Mouse (Mus musculus) layer of hippocampus, adult 11-12 months (tissue): Measurements from ENCODE around the gene Ddit4.

Source experiments
- DNase-seq: peaks from one replicate; pipeline ENCODE4 v3.0.0; 2022; ENCODE audit warnings: low spot score

Ddit4 gene

GRCm38 (mm10) chr10:59948363-59949254 is 3.0 kb downstream of the Ddit4 start:
- DNase-seq = no peak

DNA sequence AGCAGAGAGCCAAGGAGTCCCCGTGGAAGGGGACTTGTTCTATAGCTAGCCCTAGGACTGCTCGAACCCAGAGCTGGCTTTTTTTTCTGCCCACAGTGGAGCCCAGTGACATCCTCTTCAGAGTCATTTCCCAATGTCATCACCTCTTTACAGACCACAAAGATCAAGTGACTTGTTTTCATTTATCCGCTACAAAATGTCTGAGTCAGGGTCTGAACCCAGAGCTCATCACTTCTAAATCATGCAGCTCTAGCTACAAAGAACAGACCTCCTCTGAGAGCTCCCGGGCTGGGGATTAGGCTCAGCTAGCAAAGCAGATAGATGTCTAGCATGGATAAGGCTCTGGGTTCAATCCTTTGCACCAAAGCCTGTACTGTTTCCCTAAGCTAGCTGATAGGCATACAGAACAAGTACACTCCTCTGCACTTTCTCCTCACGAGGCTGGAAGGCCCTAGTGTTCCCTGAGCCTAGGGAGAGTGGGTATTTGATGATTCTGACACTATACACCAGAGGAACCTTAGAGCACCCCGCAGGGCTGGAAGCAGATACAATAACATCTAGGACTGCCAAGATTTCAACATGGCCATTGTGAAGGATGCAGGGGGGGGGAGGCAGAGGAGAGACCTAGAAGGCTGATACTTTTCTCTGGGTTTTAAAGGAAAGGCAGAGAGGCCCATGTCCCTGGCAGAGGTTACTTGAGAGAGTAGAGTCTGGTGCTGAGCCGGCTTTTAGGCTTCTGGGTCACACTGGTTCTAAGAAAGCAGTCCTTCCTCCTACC is 4.1 kb downstream of the Ddit4 start:
- no peak for DNase-seq

DNA sequence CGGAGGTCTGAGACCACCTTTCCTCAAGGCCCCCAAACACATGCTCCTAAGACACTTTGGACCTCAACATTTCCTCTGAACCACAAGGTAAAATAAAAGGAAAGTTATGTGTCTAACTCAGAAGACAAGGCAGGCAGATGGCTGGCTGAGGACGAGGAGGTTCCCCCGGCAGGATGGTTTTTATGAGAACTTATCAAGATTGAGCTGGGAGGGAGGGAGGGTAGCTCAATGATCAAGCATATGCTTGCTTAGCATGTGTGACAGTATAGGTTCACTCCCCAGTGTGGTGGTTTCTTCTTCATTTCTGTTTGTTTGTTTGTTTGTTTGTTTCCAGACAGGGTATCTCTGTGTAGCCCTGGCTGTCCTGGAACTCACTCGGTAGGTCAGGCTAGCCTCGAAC is 5.3 kb downstream of the Ddit4 start:
- DNase-seq = no peak

- no peak for DNase-seq
Measured at GRCm38 (mm10) chr10:59945416-59945815, 6.2 kb downstream of the Ddit4 start.

GRCm38 (mm10) chr10:59943421-59943989 is 8.1 kb downstream of the Ddit4 start:
- peak; percentile 83 for DNase-seq

DNA sequence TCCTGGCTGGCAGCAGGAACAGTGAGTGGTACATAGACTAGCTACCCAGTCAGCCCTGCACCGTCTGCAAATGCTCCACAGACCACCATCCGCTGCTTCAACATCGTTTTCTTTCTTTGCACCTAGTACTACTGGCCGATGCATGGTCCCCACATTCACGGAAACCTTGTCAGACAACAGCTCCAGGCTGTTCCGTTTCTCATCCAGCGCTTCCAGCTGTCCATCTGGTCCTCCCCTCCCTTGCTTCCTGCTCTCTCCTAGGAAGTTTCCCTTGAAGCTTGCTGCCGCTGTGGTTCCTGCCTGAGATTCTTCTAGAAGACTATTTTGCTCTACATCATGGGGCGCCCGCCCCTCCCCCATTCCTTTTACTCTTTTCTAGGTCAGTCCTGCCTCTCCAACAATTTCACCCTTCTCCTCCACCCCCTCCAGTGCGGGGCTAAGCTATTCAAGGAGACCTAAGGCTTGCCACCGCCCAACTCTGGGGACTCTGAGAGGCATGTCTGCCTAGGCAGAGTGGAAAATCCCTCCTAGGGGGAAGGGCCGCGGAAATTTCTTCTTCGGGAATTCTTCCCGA is 8.7 kb downstream of the Ddit4 start:
- DNase-seq = peak; percentile 77

DNA sequence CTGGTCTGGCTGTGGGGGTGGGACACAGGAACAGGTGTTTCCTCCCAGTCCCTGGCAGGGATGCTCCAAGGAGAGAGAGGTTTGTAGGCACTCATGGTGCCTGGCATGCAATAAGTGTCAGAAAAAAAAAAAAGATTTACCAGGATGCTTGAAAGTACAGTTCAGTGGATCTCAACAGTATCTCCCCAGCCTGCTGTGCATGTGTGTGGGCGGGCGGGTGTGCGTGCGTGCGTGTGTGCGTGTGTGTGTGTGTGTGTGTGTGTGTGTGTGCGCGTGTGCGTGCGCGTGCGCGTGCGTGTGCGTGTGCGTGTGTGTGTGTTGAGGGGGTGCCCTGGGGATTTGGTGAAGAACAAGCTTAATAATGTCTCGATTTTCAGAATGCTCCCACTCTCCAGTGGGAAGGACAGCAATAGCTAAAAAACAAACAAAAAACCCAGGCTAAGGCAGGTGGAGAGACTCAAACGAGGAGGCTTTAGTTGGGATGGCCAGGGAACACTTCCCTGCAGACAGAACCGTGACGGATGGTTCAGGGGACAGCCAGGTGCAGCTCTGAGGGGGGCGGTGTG is 9.3 kb downstream of the Ddit4 start:
- peak; percentile 59 for DNase-seq

DNA sequence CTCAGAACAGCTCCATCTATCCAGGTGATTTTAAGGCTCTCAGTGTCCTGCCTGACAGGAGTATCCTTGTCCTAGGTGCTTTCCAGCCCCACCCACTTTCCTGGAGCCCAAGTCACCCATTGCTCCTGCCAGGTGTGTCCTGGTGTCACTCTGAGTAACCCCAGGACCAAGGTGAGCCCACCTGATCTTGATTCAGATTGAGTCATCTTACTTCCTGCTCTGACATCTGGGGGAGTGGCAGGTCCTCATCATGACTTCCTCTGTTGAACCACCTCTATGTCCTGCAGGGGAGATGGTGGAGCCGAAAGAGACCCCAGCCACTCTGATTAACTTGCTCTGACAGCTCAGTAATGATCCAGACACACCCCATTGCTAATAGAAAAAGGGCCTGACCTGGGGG is 12.6 kb downstream of the Ddit4 start:
- DNase-seq = no peak

DNA sequence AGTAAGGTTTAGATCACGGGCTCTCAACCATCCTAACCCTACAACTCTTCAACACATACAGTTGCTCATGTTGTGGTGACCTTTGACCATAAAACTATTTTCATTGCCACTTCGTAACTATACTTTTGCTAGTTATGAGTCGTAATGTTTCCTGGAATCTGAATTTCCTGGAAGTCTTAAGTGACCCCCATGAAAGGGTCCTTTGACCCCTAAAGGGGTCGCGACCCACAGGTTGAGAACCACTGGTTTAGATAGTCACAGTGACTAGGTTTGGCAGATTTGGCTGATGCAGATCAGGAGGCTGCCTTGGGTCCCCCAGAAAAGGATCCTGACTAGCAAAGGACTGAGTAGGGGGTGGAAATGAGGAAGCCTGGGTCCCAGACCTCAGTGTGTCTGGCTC is 13.0 kb downstream of the Ddit4 start:
- no peak for DNase-seq

DNA sequence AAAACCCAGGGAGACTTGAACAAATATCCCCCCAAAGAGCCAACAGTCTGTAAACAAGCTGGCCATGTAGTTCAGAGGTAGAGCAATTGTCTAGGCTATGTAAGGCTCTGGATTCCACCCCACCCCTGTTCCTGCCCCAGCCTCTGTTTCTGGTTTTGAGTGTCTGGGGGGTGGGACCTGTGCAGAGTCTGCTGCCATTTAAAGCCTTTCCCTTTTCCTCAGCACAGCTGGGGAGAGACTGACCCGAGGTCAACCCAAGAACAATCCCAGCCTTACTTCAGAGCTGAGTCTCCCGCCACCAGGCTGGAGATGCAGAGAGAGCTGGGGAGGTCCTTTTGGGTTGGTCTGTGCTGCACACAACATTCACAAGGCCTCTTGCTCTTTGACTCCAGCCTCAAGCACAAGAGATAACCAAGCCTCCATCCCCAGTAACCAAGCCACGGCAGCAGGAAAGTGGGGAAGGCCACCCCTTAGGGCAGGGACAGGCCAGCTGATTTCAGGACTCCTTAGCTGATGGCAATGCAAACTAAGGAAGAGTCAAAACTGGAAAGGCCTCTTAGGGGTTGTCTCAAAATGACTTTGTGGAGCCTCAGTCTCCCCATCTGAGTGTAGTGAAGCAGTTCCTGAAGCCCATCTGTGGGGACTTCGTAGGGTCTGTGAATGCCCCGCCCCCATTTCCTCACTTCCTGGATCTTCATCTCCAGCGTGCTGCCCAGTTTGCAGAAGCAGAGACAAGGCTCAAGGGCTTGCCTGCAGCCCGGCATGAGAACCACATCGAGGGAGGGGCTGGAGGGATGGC is 15.4 kb downstream of the Ddit4 start:
- DNase-seq = no peak

GRCm38 (mm10) chr10:59934039-59934438 is 17.6 kb downstream of the Ddit4 start:
- DNase-seq = no peak

- DNase-seq = no peak
Measured at GRCm38 (mm10) chr10:59932521-59932920, 19.1 kb downstream of the Ddit4 start.

- no peak for DNase-seq
Measured at GRCm38 (mm10) chr10:59930996-59931395, 20.6 kb downstream of the Ddit4 start.

DNA sequence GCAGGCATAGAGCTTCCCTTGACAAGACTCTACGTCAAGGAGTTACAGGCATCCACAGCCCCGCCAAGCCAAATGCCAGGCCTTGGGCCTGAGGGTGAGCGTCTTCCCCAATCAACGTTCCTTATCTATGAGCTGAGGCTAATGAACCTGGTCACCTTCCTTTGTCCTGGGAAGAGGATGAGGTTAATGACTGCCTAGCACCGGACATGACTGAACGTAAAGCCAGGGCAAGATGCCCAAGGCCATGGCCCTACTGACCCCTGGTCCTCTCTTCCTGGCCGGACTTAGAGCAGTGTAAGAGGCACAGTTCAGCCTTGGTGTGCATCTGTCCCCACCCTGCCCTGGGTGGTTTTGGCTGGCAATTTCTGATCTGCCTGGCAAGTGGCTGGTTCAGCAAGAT is 22.4 kb downstream of the Ddit4 start:
- no peak for DNase-seq

GRCm38 (mm10) chr10:59924305-59924704 is 27.3 kb downstream of the Ddit4 start:
- DNase-seq = no peak

- DNase-seq = no peak
Measured at GRCm38 (mm10) chr10:59923493-59923892, 28.1 kb downstream of the Ddit4 start.

DNA sequence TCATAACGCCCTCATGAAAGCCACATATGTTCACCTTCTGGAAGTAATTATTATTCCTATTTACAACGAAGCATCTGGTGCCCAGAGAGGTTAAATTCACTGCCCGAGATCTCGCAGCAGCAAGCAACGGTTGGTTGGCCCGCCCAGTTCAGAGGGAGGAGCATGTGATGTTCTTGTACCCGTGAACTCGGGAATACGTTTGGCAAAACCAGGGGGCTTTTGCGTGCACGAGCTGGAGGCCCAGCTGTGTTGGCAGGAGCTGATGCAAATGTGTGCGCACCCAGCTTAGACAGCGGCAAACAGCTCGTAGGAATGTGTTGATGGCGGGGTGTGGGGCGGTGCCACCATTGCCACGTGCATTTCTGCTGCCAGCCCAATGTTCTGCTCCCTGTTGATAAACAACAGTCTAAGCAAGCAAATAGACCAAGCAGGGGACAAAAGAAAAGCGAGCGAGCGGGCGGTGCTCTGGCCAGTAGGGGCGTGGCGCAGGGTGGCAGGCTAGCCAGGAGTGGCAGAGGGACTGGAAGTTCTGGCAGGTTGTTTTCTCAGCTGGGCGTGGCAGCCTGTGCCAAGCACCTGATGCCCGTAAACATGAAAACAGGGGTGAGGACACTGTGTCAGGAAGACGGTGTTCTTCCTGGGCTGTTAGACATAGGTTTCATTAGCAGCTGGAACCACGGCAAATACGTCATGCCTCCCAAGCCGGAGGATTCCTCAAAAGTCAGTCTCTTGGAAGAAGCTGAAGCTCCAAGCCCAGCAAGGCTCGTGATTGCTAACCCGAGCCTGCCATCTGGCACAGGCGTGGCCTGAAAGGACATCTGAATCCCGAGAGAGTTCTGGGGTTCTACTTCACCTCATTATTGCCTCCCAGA is 30.6 kb downstream of the Ddit4 start:
- peak; percentile 67 for DNase-seq

- no peak for DNase-seq
Measured at GRCm38 (mm10) chr10:59920485-59920809, 31.2 kb downstream of the Ddit4 start.

DNA sequence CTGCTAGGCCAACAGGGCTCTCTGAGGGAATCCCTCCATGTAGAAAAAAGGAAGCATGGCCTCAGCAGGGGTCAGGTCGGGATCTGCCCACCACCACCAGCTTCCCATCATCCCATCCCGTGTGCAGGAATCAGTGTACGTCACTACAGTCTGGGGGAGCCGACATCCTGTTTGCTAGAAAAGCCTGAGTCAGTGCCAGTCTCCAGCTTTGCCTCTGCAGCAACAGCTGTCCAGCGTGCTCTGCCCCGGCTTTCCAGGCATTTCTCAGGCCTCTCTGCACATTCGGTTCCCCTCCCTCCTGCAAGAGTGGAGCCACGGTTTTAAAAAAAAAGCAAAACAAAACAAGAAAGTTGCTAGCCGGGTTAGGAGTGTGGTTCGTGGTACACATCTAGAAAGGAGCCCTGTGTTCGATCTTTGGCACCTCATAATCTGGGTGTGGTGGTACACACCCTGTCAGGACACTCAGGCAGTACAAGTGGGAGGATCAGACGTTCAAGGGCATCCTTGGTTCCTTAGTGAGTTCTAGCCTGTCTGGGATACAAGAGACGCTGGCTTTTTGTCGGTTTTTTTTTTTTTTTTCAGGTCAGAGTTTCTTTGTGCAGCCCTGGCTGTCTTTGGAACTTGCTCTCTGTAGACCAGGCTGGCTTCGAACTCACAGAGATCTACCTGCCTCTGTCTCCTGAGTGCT is 32.0 kb downstream of the Ddit4 start:
- DNase-seq = no peak

- DNase-seq = no peak
Measured at GRCm38 (mm10) chr10:59918111-59918510, 33.5 kb downstream of the Ddit4 start.
